Mouse (Mus musculus) 416B (cell line): ENCODE data around the gene Ppp1r12a.

Experiments
- DNase-seq: peaks from one replicate; pipeline ENCODE4 v3.0.0; 2011; ENCODE audit warnings: low read depth

Gene Ppp1r12a

DNA sequence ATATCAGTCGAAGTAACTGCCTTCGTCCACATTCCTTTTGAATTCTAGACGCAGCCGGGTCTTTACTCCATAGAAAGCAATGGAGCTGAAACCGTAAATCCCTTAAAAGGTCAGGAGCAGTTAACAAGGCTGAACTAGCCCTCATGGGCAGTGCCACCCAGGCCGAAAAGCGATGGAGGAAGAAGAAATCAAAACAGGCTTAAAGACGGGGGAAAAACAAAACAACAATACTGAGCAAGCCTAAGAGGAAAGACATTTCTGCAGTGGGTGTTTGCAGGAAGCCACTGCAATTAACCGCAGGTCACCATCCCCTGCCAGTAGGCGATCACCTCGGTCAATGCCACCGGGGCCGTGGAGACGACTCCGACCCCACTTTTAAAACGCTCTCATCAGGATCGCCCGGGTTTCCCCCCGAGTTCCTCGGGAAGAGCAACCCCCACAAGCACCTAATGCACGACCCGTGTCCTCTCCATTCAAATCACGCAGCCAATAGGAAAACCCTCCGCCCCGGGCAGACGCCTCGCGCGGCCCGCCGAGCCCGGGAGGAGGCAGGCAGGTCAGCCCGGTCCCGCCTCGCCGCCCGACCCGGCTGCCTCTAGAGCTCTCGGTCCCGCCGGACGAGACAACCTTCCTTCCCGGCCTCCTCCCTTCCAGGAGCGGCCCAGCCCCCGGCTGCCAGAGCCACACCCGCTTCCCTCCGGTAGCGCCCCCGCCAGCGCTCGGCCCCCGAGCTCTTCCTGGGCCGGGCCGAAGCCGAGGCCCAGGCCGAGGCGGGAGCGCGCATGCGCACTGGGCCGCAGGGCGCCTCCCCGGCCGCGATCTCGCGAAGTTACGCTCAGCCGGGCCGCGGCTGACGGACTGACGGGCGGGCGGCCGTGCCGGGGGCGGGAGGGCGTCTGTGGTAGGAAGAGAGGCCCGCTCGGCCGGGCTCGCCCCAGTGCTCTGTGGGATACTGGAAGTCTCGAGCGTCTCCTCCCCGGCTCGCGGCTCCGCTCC is at the start of gene Ppp1r12a:
Ppp1r12a (plus strand) TSS at position 933 of the 996 bp plus-strand sequence.
- peak; percentile 93 for DNase-seq

DNA sequence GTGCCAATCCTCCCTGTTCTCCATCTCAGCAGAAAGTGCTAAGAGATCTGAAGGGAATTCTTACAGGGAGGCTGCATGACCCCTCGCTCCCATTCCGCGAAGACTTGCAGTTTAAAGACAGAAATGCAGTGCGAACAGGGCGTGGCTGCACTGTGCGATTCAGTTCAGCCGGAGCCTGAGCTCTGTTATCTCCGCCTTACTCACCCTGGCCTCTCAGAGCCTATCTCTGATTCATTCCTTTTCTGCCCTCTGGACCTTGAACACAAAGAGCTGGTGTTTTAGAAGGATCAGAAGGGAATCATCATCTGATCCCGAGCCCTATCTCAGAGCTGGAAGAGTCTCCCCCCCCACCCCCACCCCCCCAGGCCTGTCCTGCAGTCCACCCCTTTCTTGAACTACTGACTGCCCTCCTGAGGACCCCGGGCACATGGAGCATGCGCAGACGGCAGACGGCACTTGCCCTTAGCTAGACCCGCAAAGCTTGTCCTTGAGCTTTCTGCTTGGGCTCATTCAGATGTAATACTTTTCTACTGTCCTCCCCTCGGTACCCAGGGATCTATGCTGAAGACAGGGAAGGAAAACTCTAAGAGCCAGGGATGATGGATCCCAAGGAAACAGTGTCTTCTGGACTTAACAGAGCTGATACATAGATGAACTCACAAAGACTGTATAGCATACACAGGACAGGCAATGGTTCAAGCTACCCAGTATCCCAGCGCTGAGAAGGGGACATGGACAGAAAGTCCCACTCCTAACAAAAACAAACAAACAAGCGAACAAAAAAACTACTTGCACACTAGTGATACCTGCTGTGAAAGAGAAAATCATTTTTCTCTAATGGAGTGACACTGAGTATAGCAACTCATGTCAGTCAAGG is 48.4 kb upstream of the Ppp1r12a start:
- no peak for DNase-seq

GRCm38 (mm10) chr10:108118200-108119163 is 43.5 kb upstream of the Ppp1r12a start:
- peak; percentile 87 for DNase-seq

DNA sequence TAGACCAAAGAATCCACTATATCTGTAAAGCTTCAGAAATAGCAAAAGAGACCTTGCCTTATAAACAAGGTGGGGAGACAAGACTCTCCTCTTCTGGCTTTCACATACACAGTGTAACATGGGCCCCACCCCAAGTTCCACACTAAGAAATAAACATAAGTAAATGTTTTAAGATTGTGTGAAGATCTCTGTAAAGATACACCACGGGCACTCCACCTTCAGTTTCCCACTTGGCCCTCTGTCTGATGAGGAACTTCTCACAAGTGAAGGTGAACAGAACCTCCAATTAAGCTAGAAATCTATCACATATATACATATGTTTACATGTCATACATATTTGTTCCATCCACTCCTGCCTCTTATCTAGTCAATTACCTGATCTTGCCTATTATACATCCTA is 42.6 kb upstream of the Ppp1r12a start:
- no peak for DNase-seq

- DNase-seq: no peak
Observed at GRCm38 (mm10) chr10:108124934-108125599, 36.9 kb upstream of the Ppp1r12a start.

GRCm38 (mm10) chr10:108129167-108129566 is 32.8 kb upstream of the Ppp1r12a start:
- no peak for DNase-seq

- no peak for DNase-seq
Observed at GRCm38 (mm10) chr10:108131858-108132257, 30.1 kb upstream of the Ppp1r12a start.

GRCm38 (mm10) chr10:108133253-108133652 is 28.7 kb upstream of the Ppp1r12a start:
- no peak for DNase-seq

GRCm38 (mm10) chr10:108133745-108134144 is 28.2 kb upstream of the Ppp1r12a start:
- DNase-seq: no peak

DNA sequence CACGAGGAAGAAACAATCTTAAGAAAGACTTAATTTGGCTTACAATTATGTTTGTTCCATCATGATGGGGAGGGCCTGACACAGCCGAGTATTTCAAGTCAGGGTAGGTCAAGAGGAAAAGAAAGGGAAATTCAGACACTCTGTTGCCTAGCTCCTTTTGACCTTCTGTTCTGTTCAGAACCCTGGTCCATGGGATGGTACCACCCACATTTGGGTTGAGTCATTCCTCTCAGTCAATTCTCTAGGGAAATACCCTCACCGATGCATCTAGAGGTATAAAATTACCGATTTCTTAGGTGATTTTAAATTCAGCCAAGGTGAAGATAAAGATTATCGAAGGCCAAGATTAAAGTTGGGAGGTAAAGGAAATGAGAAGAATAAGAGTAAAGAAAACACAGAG is 23.6 kb upstream of the Ppp1r12a start:
- DNase-seq: no peak

DNA sequence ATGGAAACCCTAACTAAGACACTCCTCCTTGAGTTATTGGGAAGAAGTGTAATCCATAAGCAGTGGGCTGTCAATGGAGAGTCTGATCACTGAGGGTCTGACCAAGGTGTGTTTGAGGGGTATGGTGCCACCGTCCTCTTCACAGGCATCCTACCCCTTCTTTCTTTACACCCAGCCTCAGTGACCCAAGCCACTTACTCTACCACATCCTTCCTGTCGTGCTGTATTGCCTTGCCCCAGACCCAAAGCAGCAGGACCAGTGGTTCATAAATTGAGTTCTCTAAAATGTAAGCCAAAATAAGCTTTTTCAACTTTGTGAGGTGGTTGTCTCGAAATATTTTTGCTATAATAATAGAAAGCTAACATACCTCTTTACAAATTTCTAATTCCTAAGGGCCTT is 22.2 kb upstream of the Ppp1r12a start:
- DNase-seq: peak; percentile 68

GRCm38 (mm10) chr10:108140742-108141141 is 21.3 kb upstream of the Ppp1r12a start:
- DNase-seq: peak; percentile 26

DNA sequence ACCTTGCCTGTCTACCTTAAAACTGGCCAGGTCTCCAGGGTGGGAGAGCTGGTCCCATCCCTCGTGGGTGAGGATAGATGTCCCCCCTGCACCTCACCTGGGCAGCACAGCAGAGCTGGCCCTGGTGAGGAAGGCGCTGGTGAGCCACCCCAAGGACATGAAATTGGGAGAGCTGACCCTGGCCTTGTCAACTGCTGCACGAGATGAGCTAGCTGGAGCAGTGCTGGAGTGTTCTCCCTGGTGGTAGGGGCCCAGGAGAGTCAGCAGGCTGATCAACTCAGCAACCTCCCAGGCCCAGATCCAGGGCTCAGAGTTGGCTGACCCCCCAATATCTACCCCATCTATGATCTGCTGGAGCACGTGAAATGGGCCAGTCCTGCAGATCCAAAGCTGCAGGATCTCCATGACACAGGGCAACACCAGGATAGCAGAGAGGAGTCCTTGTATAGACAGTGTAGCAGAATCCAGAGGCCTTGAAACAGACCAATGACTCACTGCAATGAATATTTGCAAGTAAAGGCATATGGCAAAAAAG is 17.9 kb upstream of the Ppp1r12a start:
- DNase-seq: no peak

DNA sequence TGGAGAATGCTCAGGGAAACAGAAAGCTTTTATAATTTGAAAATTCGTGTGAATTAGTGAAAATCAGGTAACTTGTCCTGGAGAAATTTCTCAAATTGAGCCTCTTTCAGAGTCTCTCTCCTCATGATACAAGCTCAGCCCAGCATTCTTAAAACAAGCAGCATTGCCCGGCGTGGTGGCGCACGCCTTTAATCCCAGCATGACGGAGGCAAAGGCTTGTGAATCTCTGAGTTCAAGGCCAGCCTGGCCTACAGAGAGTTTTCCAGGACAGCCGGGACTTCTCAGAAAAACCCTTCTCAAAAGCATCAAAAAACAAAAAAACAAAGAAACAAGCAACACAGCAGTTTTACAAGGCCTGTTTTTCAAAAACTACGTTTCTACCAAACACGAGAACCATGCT is 16.3 kb upstream of the Ppp1r12a start:
- DNase-seq: no peak

DNA sequence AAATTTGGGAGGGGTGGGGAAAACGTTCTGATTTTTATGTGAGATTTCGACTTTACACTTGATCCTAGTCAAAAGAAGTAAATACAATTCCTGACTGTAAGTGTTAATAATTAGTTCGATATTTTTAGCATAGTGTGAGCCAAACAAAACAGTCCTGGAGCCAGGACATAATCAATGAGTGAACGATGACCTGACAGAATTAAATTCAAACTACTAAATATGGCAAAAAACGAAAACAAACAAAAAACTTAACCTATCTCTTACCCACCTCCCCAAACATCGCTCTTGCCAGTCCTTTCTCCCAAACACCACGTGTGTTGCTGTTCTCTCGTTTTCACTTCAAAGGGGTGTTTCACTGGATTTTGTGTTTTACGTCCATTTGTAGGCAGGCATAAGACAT is 15.0 kb upstream of the Ppp1r12a start:
- DNase-seq: no peak

- DNase-seq: peak; percentile 59
Observed at GRCm38 (mm10) chr10:108153301-108153700, 8.7 kb upstream of the Ppp1r12a start.

GRCm38 (mm10) chr10:108155042-108155686 is 6.8 kb upstream of the Ppp1r12a start:
- DNase-seq: no peak

GRCm38 (mm10) chr10:108155687-108156067 is 6.3 kb upstream of the Ppp1r12a start:
- DNase-seq: no peak

GRCm38 (mm10) chr10:108156128-108156527 is 5.9 kb upstream of the Ppp1r12a start:
- DNase-seq: no peak

DNA sequence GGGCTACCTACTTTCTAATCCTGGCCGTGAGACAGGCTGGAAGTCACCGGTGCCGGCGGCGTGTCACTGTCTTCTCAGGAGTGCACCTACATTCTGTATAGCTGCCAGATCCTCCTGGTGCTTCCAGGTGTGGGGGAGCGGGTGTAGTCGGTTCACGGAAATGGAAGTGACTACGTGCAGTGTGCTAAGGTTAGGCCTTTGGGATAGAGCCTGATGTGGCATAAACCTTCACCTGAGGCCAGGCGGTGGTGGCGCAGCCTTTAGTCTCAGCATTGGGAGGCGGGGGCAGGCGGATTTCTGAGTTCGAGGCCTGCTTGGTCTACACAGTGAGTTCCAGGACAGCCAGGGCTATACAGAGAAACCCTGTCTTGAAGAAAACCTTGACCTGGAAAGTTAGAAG is 3.0 kb upstream of the Ppp1r12a start:
- no peak for DNase-seq
